Mouse (Mus musculus): ENCODE measurements around the gene Hoxa3.

Hoxa3 gene

DNA sequence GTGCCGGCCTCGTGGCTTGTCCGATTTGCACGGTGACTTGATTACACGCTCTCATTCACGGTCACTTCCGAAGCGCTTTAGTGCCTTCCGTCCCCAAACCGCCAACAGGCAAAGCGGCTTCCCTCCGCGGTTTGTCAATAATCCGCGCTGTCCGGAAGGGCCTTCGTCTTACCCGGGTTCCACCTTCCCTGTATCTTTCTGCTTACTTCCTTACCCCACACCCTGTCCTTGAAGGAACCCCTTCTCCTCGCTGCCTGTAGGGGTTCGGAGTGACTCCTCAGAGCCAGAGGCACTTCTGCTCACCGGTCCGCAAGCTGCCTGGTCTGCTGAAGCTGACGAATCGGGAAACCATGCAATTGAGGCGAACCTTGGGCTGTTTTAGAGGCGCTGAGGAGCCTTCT, 33.3 kb upstream of the Hoxa3 start:
- no peak for DNase-seq (ENCODE audit: low spot score)

DNA sequence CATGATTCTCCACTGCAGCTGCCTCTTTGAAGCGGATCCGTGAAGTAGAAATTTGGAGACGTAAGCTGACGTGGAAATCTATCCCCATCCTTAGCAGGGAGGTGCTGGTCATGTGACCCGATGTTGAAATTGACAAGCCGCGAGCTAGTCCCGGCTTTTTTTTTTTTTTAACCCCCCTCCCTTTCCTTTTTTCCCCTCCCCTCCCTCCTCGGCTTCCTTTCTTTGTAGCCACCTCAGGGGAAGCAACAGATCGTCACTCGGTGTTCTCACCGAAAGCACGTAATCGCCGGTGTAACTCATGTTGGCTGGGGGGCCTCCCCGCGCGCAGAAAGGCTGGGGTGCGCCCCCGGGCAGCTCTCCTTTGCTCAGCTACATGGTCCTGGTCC, 32.6 kb upstream of the Hoxa3 start, which contains the start of gene Hoxa11:
Gene Hoxa11, minus strand, starts transcription at position 54 of the 386 bp plus-strand sequence.
- DNase-seq (ENCODE audit: low spot score) = no peak

DNA sequence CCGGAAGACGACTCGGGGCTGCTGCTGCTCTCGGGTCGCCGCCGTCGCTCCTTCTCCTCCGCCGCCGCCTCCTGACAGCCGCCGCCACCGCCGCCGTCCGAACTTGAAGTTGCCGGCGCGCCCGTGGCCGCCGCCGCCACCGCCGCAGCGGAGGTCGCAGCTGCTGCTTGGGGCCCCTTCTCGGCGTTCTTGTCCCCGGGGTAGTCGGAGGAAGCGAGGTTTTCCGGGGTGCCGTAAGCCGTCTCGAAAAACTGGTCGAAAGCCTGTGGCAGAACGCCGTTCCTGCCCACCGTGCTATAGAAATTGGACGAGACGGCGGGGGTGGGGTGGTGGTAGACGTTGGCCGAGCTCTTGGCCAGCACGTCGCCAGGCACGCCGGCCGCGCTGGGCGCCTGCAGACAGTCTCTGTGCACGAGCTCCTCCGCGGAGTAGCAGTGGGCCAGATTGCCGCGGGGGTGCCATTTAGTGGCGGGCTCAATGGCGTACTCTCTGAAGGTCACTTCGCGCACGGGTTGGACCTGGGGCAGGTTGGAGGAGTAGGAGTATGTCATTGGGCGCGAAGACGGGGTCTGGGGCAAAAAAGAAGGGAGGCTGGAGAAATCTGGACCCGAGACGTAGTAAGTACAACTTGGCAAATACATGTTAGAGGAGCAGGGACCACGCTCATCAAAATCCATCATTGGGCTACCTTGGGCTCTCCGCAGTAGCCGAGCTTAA, 32.1 kb upstream of the Hoxa3 start:
- no peak for DNase-seq (ENCODE audit: low spot score)

DNA sequence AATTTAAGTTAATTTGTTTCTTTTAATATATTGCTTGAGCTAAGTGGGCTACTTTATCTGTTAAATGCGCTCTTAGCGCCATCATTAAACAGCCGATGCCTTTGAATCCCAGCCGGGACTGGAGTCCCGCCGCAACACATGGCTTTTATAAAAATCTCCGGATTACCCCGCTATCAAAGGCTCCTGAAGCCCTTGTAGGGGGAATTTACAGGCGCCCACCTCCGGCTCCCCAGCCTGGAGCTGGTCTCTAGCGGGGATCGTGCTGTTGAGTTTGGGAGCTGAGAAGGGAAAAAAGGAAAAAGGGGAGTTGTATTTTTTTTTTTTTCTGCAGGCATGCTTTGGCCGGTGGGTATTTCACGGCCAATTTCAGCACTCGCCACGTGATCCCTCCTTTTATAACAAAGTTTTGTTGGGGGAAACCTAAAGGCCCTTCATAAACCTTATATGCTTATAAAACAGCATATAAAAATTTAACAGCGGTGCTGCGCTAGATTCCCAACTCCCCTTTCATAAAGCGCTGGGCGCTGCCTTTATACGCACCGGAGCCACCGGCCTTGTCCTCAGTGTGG, 31.4 kb upstream of the Hoxa3 start:
- no peak for DNase-seq (ENCODE audit: low spot score)

DNA sequence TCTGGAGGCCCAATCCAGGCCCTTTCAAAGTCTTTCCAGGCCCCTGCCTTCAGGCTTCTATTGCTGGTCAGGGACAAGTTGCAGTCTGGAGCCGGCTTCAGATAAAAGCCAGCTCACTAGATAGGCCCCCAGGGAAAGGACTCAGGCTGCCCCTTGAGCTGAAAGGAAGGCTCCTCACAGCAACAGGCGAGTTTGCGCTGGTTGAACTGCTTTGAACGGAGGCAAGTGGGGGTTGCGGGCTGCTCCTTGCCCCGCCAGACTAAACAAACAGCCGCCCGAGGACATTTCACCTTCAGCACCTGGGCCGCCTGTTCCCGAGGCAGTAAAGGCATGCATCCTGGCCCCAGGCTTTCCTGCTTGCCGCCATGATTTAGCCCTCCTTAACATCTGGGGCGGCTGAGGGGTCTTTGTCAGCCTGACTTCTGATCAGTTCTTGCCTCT, 30.6 kb upstream of the Hoxa3 start:
- DNase-seq (ENCODE audit: low spot score) = no peak

DNA sequence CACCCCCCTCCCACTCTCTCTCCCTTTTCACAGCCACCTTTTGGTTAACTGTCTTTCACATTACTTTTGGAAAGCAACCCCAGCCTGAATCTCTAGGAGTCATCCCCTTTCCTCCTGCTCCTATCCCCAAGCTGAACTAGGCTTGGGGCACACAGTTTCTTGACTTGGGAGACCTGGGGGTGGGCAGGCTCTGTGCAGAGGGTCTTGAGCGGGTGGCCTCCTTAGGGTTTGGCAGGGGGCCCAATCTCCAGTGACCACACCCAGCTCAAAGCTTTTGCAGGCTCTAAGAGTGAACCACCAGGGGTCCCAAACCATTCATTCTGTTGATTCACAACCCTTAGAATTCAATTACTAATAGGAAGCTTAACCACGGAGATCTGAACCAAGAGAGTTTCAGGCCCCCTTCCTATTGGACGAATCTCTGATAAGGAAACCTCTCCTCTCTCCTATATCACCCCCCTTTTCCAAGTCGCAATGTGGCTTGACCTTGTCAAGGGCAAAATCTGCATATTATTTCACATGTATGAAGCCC, 29.7 kb upstream of the Hoxa3 start:
- DNase-seq (ENCODE audit: low spot score) = no peak

DNA sequence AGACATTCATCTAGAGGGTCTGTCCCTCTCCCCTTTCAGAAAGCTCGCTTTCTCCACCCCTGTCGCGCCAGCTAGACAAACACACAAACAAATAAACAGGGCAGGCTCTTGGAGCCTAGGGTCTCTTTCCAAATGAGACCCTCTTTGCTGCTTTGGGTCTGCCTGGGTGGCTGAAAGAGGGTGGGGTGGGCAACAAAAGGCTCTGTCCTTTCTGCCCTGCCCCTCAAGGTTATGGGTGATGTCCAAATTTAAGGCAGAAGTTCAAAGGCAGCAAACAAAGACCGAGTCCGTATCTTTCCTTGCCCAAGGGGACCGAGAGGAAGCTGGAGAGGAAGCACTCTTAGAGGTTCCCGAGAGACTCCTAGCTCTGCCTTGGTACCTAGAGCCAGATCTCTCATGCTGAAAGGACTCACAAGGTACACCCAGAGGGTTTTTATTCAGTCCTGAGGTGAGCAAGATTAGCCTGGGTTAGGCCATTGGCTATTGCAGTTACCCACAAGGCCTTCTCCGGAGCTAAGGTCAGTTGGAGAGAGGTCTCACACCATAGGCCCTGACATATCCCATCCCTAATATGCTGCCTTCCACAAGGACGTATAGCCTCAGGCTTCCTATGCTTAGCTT, 28.0 kb upstream of the Hoxa3 start:
- DNase-seq (ENCODE audit: low spot score) = no peak

DNA sequence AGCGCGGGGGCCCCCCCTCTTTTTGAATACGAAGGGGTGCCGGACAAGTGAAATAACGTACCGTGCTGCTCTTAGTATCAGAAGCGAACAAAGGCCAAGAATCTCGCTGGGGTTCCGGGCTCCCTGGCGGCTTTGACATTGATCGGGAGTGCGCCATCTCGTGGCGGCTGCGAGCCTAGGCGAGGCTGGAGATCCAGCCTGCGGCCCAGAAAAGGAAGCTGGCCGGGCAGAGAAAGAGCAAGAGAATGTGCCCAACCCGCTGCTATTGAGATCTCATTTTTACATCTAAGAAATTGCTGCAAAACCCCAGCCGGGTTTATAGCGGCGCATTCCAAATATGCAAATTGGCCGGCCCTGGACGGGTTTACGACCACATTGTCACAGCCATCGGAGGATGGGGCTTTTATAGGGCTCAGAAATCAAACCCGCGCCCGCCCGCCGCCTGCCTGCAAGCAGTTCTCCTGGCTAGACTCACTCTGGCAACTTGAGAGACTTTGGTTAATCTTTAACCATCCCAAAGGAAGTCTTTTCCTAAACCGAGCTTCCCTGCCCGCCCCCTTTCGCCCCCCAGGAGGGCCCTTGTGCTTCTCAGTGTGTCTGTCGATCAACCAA, 27.4 kb upstream of the Hoxa3 start, which contains the start of gene Hoxa10:
Gene Hoxa10, minus strand, starts transcription at position 466 of the 612 bp plus-strand sequence.
- peak; percentile 85 for DNase-seq (ENCODE audit: low spot score)

DNA sequence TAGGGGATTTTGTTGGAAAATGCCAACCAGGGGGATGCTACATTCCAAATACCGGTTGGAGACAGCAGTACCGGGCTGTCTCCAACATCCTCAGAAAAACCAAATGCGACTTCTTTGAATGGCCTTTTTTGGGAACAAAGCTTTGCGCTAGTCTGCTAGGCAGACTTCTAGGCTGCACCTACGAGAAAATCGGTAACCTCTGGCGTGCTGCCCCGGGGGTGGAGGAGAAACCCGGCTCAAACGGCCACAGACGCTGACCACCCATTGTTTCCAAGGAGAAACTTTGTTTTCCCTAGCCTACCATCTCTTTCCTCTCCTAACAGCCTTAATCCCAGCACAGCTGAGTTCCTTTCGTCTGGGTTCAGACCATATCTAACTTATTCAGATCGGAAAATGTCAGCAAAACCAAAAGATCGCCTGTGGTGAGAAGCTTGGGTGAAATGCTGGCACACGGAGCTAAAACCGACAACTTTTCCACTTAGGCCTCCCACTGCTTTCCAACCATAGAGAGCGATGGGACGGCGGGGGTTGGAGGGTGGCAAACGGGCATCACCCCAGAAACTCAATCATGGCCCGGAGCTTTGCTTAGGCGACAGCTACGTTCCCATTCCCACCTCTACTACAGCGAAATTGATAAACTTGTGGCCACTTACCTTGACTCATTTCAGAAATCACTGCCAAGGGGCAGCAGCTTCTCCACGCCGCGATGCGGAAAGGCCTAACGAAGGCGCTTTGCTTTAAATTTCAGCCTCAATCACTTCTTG, 26.7 kb upstream of the Hoxa3 start:
- DNase-seq (ENCODE audit: low spot score) = peak; percentile 26

DNA sequence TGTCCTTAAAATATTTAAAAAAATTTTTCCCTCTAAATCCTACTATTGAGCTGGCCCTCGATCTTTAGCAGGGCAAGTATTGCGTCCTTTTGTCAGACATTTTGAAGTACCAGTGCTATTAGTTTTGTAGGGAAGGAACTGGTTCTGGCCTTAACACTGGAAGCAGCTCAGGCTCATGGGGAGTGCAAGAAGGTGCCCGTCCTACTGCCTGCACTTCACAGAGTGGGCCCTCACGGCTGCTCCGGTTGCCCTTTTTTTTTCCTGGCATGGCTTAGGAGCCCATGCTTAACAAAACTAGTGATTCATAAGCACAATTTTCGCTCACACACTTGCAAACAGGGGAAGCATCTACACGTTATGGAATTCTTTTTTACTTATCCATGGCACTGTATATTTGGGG, 25.8 kb upstream of the Hoxa3 start:
- no peak for DNase-seq (ENCODE audit: low spot score)

DNA sequence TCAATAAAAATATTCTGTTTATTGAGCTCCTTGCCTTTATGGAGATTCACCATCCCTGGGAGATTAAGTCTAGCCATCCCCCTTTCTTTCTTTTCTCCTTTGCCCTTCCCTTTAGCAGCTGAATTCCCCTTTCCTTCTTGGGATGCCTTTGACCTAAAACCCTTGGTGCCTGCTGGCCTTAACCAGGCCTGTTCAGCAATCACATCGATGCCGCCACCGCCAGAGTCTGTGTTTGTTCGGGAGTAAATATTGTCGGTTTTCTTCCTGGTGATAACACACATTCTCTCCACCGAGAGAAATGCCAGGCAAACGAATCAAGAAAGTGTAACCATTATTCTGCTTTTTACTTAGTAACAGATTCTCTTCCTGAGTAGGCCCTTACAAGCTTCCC, 25.0 kb upstream of the Hoxa3 start:
- no peak for DNase-seq (ENCODE audit: low spot score)

DNA sequence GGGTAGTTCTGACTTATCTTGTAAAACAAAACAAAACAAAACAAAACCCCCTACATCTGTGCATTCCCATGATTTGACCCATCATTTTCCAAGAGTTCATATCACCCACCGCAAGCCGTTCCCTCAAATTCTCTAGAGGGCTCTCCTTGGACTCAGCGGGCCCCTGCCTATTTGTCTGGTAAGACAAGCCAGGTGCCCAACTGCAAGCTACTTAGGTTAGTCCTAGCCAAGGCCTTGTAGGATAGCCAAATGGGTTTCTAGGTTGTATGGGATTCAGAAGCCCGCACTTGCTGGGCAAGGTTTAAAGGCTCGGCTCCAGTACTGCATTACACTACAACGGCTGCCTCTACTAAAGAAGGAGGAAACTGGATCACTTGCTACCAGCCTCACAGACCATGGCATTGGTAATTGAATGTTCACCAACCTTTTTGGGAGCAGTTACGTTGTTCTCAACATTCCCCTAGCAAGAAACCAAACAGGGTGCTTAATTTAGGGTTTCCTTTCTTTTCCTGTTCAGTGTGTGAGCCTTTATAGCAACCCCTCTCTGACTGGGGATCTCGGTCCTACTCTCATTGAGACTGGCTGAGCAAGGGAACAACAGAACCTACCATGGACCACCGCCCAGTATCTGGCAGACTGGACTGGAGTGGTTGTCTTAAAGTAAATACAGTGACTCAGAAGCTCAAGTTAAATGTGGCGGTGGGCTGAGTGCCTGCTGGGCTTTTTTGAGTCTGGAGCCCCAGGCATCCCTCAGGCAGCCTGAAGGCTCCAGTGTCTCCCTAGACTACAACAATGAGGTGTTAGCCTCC, 24.4 kb upstream of the Hoxa3 start:
- DNase-seq (ENCODE audit: low spot score) = no peak

DNA sequence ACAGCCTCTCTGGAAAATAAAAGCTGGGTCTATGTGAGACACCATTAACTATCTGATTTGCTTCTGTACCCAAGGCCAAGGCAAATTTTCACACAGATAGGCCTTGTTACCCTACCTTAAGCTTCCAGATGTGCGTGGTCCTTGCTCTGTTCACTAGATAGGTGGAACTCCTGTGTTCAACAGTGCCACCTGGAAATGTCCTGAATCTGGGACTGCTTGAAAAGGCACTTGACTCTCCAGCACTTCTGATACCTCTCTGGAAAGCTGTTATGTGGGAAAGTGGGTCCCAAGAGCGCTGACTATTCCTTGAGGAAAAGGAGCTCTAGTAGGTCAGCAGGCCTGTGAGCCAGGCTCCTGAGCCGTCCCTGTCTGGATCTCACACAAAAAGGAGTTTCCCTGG, 23.7 kb upstream of the Hoxa3 start:
- no peak for DNase-seq (ENCODE audit: low spot score)

DNA sequence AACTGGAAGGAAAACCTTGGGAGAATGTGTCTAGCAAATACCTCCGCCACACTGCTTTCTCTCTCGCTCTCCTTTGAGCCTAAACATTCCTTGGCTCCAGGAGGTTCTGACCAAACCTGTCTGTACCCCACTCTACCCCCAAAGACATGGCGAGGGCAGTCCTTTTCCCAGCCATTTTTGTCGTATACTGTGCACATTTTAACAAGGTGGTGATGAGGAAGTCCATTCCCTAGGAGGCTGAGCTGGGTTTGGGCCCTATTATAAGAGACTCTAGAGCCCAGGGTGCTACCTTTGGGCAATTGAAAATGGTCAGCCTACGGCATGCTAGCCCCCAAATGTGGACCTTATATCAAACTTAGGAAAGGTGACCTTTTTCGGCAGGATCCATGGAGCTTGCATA, 22.7 kb upstream of the Hoxa3 start:
- no peak for DNase-seq (ENCODE audit: low spot score)

DNA sequence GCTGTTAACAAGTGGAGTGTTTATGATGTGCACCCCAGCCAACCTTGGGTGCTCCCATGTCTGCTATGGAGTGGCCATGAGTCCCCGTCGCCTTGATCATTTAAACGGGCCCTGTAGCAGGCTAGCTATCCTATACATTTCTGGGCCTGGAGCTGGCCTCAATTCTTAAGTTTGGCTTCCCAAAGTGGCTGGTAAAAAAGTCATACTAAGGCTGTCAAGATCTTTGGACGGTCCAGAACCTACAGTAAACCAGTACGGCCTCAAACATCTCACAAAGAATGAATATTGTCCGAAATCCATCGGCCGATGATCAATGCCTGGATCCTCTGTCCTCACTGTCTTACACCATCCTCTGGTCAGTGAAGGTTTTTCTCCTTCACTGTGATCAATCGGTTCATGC, 22.1 kb upstream of the Hoxa3 start:
- DNase-seq (ENCODE audit: low spot score) = no peak

DNA sequence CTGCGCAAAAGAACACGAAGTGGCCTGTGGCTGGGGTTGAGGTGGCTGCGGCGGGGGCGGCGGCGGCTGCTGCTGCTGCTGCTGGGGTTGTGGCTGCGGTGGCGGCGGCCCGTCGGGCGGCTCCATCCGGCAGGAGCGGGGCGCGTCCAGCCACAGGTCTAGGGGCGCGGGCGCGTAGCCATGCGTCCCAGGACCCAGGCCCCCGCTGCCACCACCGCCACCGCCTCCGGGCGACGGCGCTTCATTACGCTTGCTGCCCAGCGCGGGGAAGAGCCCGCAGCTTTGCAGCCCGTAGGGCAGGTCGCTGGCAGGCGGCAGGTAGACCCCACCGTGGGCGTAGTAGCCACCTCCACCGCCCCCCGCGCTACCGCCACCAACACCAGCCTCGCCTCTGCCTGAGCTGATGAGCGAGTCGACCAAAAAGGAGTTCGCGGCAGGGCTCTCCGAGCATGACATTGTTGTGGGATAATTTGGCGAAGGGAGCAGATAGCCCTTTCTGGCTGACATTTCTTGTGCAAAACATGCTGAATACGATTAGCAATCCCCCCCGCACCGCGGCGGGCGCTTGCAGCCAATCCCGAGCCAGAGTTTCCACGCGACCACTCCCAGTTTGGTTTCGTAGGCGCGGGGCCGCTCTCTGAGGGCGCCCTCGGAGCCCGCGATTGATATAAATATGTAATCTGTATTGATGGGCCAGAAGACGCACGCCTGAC, 21.4 kb upstream of the Hoxa3 start:
- DNase-seq (ENCODE audit: low spot score) = peak; percentile 50

DNA sequence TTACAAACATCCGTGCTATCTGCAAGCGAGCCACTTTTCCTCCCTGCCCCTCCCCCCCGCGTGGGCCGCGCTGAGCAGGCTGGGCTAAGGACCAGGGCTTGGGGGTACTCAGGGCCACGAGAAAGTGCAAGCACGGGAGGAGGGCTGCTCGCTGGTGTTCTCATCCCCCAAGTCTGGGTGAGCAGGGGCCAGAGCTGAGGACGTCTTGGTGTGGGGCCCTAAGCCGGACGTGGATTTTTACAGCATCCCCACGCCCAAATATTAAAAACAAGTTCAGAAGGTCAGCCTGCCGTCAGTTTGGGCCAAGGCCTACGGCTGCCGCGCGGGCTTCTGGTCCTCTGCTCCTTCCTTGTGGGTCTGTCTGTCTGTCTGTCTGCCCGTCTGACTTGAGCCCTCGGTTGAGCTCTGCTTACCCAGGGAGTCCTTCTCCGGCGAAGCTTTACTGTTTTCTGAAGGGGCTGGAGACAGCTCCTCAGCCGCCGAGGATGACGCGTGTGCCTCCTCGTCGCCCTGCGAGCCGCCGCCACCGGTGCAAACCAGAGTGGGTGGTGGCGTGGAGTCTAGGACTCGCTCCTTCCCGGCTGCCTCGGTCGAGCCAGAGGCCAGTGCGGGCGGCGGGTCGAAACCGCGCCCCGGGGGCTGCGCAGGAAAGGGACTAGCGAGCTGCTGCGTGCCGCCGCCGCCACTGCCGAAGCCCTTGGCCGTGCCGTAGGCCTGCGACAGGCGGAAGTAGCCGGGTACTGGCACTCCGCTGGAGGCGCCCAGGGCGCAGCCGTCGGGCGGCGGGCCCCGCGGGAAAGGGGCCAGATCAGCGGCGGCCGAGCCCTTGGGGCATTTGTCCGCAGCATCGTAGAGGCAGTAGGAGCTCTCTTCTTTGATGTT, 20.7 kb upstream of the Hoxa3 start:
- DNase-seq (ENCODE audit: low spot score) = no peak

DNA sequence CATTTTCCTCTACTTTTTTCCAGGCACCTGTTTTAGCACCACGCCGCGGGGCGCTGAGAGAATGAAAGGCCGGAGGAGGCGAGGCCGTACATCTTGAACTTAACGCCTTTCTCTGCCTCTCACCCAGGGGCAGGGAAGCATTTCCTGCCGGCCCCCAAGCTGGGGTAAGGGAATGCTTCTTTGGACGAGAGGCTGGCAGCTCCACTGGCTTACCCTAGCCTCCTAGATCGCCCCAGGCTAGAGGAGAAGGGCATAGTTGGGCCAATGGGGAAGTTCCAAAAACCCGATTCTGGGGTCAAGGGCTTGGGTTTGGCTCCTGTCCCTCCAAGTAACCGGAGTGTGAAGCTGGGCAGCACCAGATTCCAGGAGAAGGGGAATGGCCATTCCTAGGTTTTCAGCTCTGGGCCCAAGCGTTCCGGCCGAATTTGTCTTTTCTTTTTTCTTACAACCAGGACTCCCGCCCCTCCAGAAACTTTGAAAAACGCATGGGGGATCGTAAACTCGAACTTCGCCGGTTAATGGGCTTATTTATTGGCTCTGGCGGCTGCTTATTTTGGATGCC, 19.9 kb upstream of the Hoxa3 start:
- no peak for DNase-seq (ENCODE audit: low spot score)

DNA sequence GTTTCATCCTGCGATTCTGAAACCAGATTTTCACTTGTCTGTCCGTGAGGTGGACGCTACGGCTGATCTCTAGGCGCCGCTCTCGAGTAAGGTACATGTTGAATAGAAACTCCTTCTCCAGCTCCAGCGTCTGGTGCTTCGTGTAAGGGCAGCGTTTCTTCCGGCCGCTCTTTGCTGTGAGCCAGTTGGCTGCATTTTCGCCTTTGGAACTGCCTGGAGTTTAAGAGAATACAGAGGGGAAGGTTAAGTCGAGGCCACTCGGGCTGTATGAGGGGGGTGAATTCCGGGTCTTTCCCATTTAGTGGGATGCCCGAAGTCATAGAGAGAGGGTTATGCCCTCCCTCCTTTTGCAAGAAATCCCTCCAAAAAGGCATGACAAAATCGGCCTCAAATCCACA, 19.4 kb upstream of the Hoxa3 start:
- no peak for DNase-seq (ENCODE audit: low spot score)

All from yolk sac, embryonic 10.5 days (tissue).